Mouse (Mus musculus) adrenal gland, postnatal 36 days (tissue): Measurements from ENCODE around the gene 2510039O18Rik. TPM values are rescaled to one million over a fixed set of nuclear protein-coding genes. Genes with fewer than 3 reads are reported as not detected.
A peak's percentile ranks its signal among the peaks of the same experiment; 100 is the strongest.

Source experiments
- DNase-seq, 2 experiments: peaks; one replicate each; pipeline ENCODE4 v3.0.0; 2021; ENCODE audit warnings: mixed read lengths in 1 of 2
- total RNA-seq, 2 experiments: library from RNA; stranded (reverse); gene quantifications; 2 replicates each; pipeline ENCODE4 v1.2.3; 2021

2510039O18Rik gene
- total RNA-seq, 2 experiments from 2014 or later = 48.1 to 51.0 TPM

- DNase-seq = peak; percentile 61 to 65
These were observed 44.8 kb downstream of the 2510039O18Rik start, which contains the start of gene Nppb for GRCm38 (mm10) chr4:147985205-147986132. TSS of gene Nppb (plus strand) at chr4:147985788.

DNA sequence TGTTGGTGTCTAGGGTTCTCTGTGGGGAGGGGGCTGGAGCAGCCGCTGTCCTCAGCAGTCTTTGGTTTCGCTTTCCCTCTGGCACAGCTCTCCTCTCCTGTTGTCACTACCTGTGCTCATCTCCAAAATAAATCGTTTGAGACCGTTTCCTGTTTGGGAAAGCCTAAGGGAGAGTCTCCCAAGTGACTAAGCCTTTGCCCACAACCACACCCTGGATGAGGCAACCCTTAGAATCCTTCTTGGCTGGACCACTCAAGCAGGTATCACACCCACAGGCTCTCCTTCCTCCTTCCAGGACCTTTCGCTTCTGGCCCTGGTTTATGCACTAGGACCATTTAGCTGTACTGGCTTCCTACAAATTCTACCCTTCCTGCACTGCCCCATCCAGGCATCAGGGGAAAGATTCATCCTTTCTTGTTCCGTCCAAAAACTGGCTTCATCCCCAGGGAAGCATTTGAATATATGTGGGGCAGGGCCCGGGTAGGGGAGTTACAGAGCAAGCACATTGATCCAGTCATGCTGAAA, 52.9 kb downstream of the 2510039O18Rik start:
- no peak for DNase-seq

GRCm38 (mm10) chr4:147995311-147995710, 54.6 kb downstream of the 2510039O18Rik start:
- DNase-seq = peak in 1 of 2 experiments; percentile 23

Other genes starting within 250 kb of the 2510039O18Rik start
- under 1 TPM; 0.16 to 0.36 TPM for gene Zfp534, start 238.3 kb upstream of the 2510039O18Rik start, total RNA-seq
- 1 to 10 TPM; 3.8 to 6.4 TPM for gene Zfp984, start 131.1 kb upstream of the 2510039O18Rik start, total RNA-seq
- gene Zfp933, start 92.5 kb upstream of the 2510039O18Rik start, total RNA-seq = 10 to 100 TPM; 28.6 to 38.7 TPM
- 10 to 100 TPM; 16.0 to 20.6 TPM for gene Miip, start 72.1 kb upstream of the 2510039O18Rik start, total RNA-seq
- 10 to 100 TPM in 1 of 2 experiments, 1 to 10 TPM in 1; 9.8 to 10.2 TPM for gene Fv1, start 71.9 kb upstream of the 2510039O18Rik start, total RNA-seq
- gene Mfn2, start 36.2 kb upstream of the 2510039O18Rik start, total RNA-seq = 100 to 1,000 TPM; 150 to 219 TPM
- 10 to 100 TPM; 35.1 to 47.1 TPM for gene Plod1, start 4.1 kb upstream of the 2510039O18Rik start, total RNA-seq
- 1 to 10 TPM in 1 of 2 experiments, not detected in 1; 2.9 TPM for gene Nppb, start 44.9 kb downstream of the 2510039O18Rik start, total RNA-seq
- gene Nppa, start 59.8 kb downstream of the 2510039O18Rik start, total RNA-seq = not detected
- 10 to 100 TPM; 10.0 to 12.6 TPM for gene Clcn6, start 97.9 kb downstream of the 2510039O18Rik start, total RNA-seq
- gene Mthfr, start 98.2 kb downstream of the 2510039O18Rik start, total RNA-seq = 10 to 100 TPM; 29.0 to 54.7 TPM
- gene Agtrap, start 147.1 kb downstream of the 2510039O18Rik start, total RNA-seq = 10 to 100 TPM; 76.6 to 96.6 TPM
- 10 to 100 TPM; 23.1 to 27.1 TPM for gene Mad2l2, start 189.5 kb downstream of the 2510039O18Rik start, total RNA-seq
- gene Draxin, start 189.8 kb downstream of the 2510039O18Rik start, total RNA-seq = under 1 TPM; 0.10 to 0.20 TPM
- gene Fbxo6, start 211.2 kb downstream of the 2510039O18Rik start, total RNA-seq = 10 to 100 TPM; 48.5 to 58.3 TPM
- gene Fbxo44, start 219.6 kb downstream of the 2510039O18Rik start, total RNA-seq = 10 to 100 TPM; 10.7 to 12.9 TPM
- gene Fbxo2, start 219.7 kb downstream of the 2510039O18Rik start, total RNA-seq = 1 to 10 TPM; 3.9 to 5.1 TPM